Mouse (Mus musculus) cerebellum, postnatal 14 days (tissue): ENCODE measurements around the gene Tulp1.

Experiments
- DNase-seq, 2 experiments: peaks; one replicate each; pipeline ENCODE4 v3.0.0; 2021; ENCODE audit warnings: mixed read lengths in 2 of 2

Gene Tulp1

DNA sequence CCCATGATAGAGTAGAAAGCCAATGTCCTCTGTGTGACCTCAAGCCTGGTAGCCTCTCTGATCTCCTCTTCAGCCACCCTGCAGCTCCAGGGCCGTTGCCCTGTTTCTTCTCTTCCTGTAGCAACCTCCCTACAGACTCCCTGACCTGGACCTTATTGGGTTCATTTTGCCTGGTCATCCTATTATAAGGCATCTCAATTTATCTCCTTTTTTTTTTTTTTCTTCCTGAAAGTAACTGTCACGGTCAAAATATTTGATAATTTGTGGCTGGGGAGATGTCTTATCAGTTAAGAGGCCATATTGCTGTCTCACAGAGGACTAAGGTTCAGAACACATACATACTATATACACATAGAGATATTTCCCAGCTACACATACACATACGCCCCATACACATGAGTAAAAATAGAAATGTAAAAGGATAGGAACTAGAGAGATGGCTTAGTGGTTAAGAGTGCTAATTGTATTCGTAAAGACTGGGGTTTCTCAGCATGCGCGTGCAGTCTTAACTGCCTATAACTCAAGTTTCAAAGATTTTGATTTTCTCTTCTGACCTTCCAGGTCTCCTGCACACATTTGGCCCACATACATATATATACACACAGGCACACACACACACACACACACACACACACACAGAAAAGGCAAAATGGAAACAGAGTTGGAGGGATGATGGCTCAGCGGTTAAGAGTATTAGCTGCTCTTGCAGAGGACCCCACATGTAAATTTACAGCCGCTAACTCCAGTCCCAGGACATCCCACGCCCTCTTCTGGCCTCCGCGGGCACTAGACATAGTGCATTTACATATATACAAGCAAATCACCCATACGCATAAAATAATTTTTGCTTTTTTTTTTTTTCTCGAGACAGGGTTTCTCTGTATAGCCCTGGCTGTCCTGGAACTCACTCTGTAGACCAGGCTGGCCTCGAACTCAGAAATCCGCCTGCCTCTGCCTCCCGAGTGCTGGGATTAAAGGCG, 52.5 kb downstream of the Tulp1 start:
- peak; percentile 57 to 61 for DNase-seq

DNA sequence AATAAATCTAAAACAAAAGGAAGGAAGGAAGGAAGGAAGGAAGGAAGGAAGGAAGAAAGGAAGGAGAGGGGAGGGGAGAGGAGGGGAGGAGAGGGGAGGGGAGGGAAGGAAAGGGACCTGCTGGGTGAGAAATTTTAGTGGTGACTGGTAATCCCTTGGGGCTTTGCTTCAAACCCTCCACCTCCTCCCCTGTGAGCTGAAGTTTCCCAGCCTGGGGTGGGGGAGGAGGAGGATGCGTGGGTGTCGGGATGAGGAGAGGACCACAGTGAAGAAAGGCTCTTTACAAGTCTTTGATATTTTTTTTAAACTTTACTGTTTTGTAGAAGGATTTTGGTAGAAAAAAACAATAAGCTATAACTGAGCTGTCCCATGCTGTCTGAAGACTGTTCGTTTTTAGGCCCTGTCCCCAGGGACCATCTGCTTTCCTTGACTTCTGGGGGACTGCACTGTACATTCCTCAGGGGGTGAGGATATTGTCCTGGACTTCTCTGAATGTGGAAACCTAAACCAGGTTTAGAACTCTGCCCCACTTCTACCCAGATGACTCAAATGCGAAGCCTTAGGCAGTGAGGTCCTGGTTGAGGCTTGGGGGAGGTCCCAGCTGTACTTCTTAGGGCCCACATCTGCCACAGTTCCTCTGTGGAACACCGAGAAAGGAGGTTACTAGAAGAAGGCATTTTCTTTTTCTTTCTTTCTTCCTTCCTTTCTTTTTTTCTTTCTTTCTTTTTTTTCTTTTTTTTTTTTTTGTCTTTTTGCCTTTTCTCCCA, 53.5 kb downstream of the Tulp1 start:
- DNase-seq: no peak

DNA sequence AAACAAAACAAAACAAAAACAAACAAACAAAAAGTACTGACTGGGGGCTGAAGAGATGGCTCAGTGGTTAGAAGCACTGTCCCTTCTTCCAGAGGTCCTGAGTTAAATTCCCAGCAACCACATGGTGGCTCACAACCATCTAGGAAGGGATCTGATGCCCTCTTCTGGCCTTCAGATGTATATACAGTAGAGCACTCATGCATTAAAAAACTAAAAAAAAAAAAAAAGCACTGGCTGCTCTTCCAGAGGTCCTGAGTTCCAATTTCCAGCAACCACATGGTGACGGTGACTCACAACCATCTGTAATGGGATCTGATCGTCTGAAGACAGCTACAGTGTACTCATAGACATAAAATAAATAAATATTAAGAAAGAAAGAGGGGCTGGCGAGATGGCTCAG, 54.2 kb downstream of the Tulp1 start:
- no peak for DNase-seq

DNA sequence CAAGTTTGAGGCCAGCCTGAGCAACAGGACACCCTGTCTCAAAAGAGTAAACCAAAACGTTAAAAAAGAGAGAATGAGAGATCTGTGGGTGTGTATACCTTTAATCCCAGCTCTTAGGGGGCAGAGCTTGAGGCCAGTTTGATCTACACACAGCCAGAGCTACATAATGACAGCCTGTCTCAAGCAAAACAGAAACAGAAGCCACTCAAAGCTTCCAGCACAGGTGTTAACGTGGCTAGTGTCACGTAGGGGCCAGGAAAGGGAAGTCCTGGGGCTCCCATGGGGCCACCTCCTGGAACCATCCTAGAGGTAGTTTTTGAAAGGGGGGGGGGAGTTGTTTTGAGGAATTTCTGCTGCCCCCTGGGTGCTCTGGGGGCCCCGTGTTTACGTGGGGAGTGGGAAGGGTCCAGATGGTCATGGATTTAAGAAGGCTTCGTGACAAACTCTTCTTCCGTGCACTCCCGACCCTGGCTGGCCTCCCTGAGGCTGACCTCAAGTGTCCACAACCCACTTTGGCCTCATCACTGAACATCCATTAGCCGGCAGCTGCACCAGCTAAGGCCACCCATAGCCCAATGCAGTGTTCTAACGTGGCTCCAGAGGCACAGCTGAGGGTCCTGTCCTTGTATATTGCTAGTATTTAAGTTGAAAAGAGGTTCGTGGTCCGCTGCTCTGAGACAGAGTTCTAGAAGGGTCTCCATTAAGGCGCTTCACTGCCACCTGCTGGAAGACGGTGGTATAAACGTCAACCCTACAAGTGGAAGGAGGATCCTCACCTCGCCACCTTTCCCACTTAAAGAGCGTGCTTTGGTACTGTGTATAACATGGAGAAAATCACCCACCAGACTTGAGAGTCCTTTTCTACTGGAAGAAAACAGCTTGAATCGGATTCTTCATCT, 56.5 kb downstream of the Tulp1 start:
- peak; percentile 95 to 98 for DNase-seq

DNA sequence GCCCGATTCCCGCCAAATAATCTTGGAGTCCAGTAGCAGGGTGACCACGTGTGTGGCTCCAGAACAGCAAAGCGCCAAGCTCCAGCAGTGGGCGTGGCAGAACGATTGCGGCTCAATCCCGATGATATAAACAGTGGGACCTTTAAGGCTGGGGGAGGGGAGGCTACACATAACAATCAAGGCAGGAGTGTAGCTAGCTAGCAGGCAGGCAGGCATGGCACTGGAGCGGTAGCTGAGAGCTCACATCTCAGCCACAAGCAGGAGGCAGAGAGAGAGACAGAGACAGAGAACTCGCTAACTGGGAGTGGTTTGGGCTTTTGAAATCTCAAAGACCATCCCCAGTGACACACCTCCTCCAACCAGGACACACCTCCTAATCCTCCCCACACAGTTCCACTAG, 59.9 kb downstream of the Tulp1 start:
- no peak for DNase-seq
